Comparison of ENCODE assay signal across 13 mouse cellular contexts in genomic region chr11:107761790-107762500, GRCm38 (mm10). TPM values are rescaled to one million over a fixed set of nuclear protein-coding genes. Genes with fewer than 3 reads are reported as not detected.
A peak's percentile ranks its signal among the peaks of the same experiment; 100 is the strongest.
DNase-seq lines count a peak whose midpoint lies in the region; ATAC-seq lines count a peak whose summit lies in the region.
"Had no signal": no experiment of that assay in that cellular context is flagged by ENCODE, and none has a peak within 500 bp of the region (broad histone marks: within the 10 kb centered on the region; RNA-seq: fewer than 3 reads in every experiment).

No protein-coding gene starts in this region.

- H3K36me3 ChIP-seq in forebrain, embryonic 14.5 days (ENCODE audit: control insufficient read depth, insufficient read depth, low read length) = peaks cover 5% of the 10 kb centered on the region; the same call in 1 of the 2 replicates
- H3K36me3 ChIP-seq in intestine, embryonic 16.5 days (ENCODE audit: control insufficient read depth, insufficient read depth, low read length) = no peaks in the 10 kb centered on the region

- peak; percentile 30 for DNase-seq in gastrocnemius, postnatal 14 days
- no peak for DNase-seq in gastrocnemius, postnatal 4 days (ENCODE audit: low spot score in 2 of 2)
- DNase-seq in brain, adult 2 months (ENCODE audit: low read depth, low spot score) = peak; percentile 18
- DNase-seq in forebrain, embryonic 14.5 days (ENCODE audit: low spot score) = peak; percentile 37
- no peak for DNase-seq in layer of hippocampus, adult 9-11 months
- no peak for DNase-seq in adrenal gland, postnatal 25 days
- DNase-seq in Muller cell, postnatal 12 days (ENCODE audit: inconsistent ontology term) = no peak
- DNase-seq: adrenal gland, postnatal 10 days; lung, embryonic 14.5 days had no signal

- H3K27me3 ChIP-seq in forebrain, embryonic 14.5 days (replicated peaks; ENCODE audit: control insufficient read depth, insufficient read depth, low read length) = no peaks in the 10 kb centered on the region
- no peaks in the 10 kb centered on the region for H3K27me3 ChIP-seq in intestine, embryonic 16.5 days (replicated peaks; ENCODE audit: control insufficient read depth, insufficient read depth, low read length)
- H3K27me3 ChIP-seq: Patski had no signal

- 61% methylated on average over 10 of the region's 10 CpGs for WGBS in forebrain, embryonic 14.5 days
- WGBS in intestine, embryonic 16.5 days = 51% methylated on average over 10 of the region's 10 CpGs

- H3K4me1 ChIP-seq in forebrain, embryonic 14.5 days (ENCODE audit: control insufficient read depth, insufficient read depth, low read length) = peaks cover 40% of the 10 kb centered on the region
- H3K4me1 ChIP-seq in intestine, embryonic 16.5 days (ENCODE audit: control insufficient read depth, insufficient read depth, low read length) = peaks cover 11% of the 10 kb centered on the region

- no peak overlapping the region for H3K4me2 ChIP-seq in forebrain, embryonic 14.5 days (ENCODE audit: low read length)
- H3K4me2 ChIP-seq in intestine, embryonic 16.5 days (ENCODE audit: low read depth, low read length) = no peak overlapping the region
- H3K4me2 ChIP-seq: lung, embryonic 14.5 days had no signal

- no peak overlapping the region for H3K4me3 ChIP-seq in forebrain, embryonic 14.5 days (ENCODE audit: low read depth, low read length)
- no peak overlapping the region for H3K4me3 ChIP-seq in intestine, embryonic 16.5 days (ENCODE audit: low read length)

- peak overlapping the region; percentile 78 for H3K27ac ChIP-seq in forebrain, embryonic 14.5 days (ENCODE audit: low read depth, low read length)
- H3K27ac ChIP-seq in intestine, embryonic 16.5 days (ENCODE audit: low read length) = no peak overlapping the region
- H3K27ac ChIP-seq: kidney, postnatal 0 days had no signal

- H3K9me3 ChIP-seq in forebrain, embryonic 14.5 days (replicated peaks; ENCODE audit: control insufficient read depth, low read length) = no peaks in the 10 kb centered on the region
- H3K9me3 ChIP-seq in intestine, embryonic 16.5 days (ENCODE audit: control insufficient read depth, low read length) = no peaks in the 10 kb centered on the region

- intact Hi-C loops in gastrocnemius, postnatal 14 days (cut with DNase I; ENCODE audit: low total_unique reads) = no loop called here

- no peak overlapping the region for H3K9ac ChIP-seq in forebrain, embryonic 14.5 days (ENCODE audit: low read length)
- no peak overlapping the region for H3K9ac ChIP-seq in intestine, embryonic 16.5 days (ENCODE audit: low read depth, low read length)
- H3K9ac ChIP-seq: lung, embryonic 14.5 days had no signal

- ATAC-seq in forebrain, embryonic 14.5 days = no peak
- ATAC-seq in intestine, embryonic 16.5 days = peak; percentile 28; the same call in 1 of the 2 replicates
- ATAC-seq: Patski had no signal

RNA-seq across cellular contexts. Expression of gene Cacng4, which starts 32.4 kb away (rescaled TPM):
- total RNA-seq in gastrocnemius, postnatal 14 days (2021) = under 1 TPM; 0.37 to 0.53 TPM
- 1 to 10 TPM in 1 of 2 experiments, under 1 TPM in 1; 0.96 to 1.2 TPM for total RNA-seq in gastrocnemius, postnatal 4 days (2021)
- polyA plus RNA-seq in forebrain, embryonic 14.5 days (2014; fragmentation: Nextera tagmentation; extraction: Ambion mirVana) = 35.4 and 40.8 TPM in 2 replicates
- polyA plus RNA-seq in intestine, embryonic 16.5 days (2015; fragmentation: Nextera tagmentation; extraction: Ambion mirVana) = 2.6 and 2.8 TPM in 2 replicates
- 4.3 and 6.9 TPM in 2 replicates for total RNA-seq in adrenal gland, postnatal 25 days (2021)

RNA-seq across cellular contexts. Expression of gene Cacng1, which starts 45.6 kb away (rescaled TPM):
- 100 to 1,000 TPM; 332 to 394 TPM for total RNA-seq in gastrocnemius, postnatal 14 days (2021)
- total RNA-seq in gastrocnemius, postnatal 4 days (2021) = 100 to 1,000 TPM; 398 to 455 TPM
- polyA plus RNA-seq in forebrain, embryonic 14.5 days (2014; fragmentation: Nextera tagmentation; extraction: Ambion mirVana) = 0.14 and 0.28 TPM in 2 replicates
- polyA plus RNA-seq in intestine, embryonic 16.5 days (2015; fragmentation: Nextera tagmentation; extraction: Ambion mirVana) = 0.18 TPM in 1 of 2 replicates, not detected in the other
- not detected in 2 replicates for total RNA-seq in adrenal gland, postnatal 25 days (2021)
- polyA plus RNA-seq: heart, postnatal 0 days had no signal

Comparison
In these comparisons a context has a peak if more than half of its experiments do, and no peak if none do; other contexts are left out.
1. DNase-seq: peak in gastrocnemius, postnatal 14 days (single experiment), brain, adult 2 months (single experiment) and forebrain, embryonic 14.5 days (single experiment); none in gastrocnemius, postnatal 4 days (0 of 2), layer of hippocampus, adult 9-11 months (single experiment), adrenal gland, postnatal 25 days (single experiment) and Muller cell, postnatal 12 days (single experiment).
2. RNA of gene Cacng1, which starts 45.6 kb away (total RNA-seq): 398 to 455 TPM in gastrocnemius, postnatal 4 days and 332 to 394 TPM in gastrocnemius, postnatal 14 days; not detected in adrenal gland, postnatal 25 days; every median in the first group is over 100 times any median in the second.